Mouse (Mus musculus): ENCODE results near the gene Plcd4. TPM values are rescaled to one million over a fixed set of nuclear protein-coding genes. Genes with fewer than 3 reads are reported as not detected.
"Not testable (repeated sequence)": the region's sequence is repeated elsewhere in the genome, so short reads cannot be mapped to it uniquely, and the experiment has no call there.

The Plcd4 gene
- 0.42 and 0.48 TPM in 2 replicates for polyA plus RNA-seq (2016; fragmentation: Nextera tagmentation; extraction: Ambion mirVana)

GRCm38 (mm10) chr1:74542451-74542961 is at the start of gene Plcd4:
Gene Plcd4 (plus strand): TSS chr1:74542888.
- no peak for DNase-seq (ENCODE audit: low spot score)
- no peak within 1 kb of the TSS for H3K4me3 ChIP-seq
- H3K36me3 ChIP-seq: no peaks in the 10 kb centered on the region
- 0 out of 2 replicates have a peak, but pooled peaks cover 3% of the 10 kb centered on the region for H3K27me3 ChIP-seq (ENCODE audit: insufficient read depth, poor library complexity, severe bottlenecking)
- no peak within 1 kb of the TSS for H3K27ac ChIP-seq
- 6% methylated on average over 6 of the region's 6 CpGs for WGBS
- no peaks in the 10 kb centered on the region for H3K9me3 ChIP-seq
- peaks cover 8% of the 10 kb centered on the region; the same call in 1 of the 2 replicates for H3K4me1 ChIP-seq

GRCm38 (mm10) chr1:74501106-74501505 is 41.6 kb upstream of the Plcd4 start:
- Histone ChIP-seq H3K27ac (no peak overlapping the region), H3K27me3 (ENCODE audit: insufficient read depth, poor library complexity, severe bottlenecking) (no peaks in the 10 kb centered on the region), H3K36me3 (peaks cover 10% of the 10 kb centered on the region; the same call in 1 of the 2 replicates), H3K4me1 (0 out of 2 replicates have a peak, but pooled peaks cover 5% of the 10 kb centered on the region), H3K9me3 (no peaks in the 10 kb centered on the region), H3K4me3 (no peak overlapping the region)
- WGBS: 61% methylated on average over 1 of the region's 1 CpGs
- no peak for DNase-seq (ENCODE audit: low spot score)

GRCm38 (mm10) chr1:74505393-74505720 is 37.3 kb upstream of the Plcd4 start:
- peak overlapping the region; percentile 98 for H3K27ac ChIP-seq
- peaks cover 22% of the 10 kb centered on the region for H3K4me1 ChIP-seq
- H3K27me3 ChIP-seq (ENCODE audit: insufficient read depth, poor library complexity, severe bottlenecking): no peaks in the 10 kb centered on the region
- DNase-seq (ENCODE audit: low spot score): no peak
- H3K4me3 ChIP-seq: peak overlapping the region; percentile 96
- H3K36me3 ChIP-seq: peaks cover 7% of the 10 kb centered on the region; the same call in 1 of the 2 replicates
- WGBS: 2% methylated on average over 22 of the region's 22 CpGs
- H3K9me3 ChIP-seq: no peaks in the 10 kb centered on the region

GRCm38 (mm10) chr1:74505721-74506464 is 36.8 kb upstream of the Plcd4 start, which contains the start of gene Cnot9:
Gene Cnot9 (plus strand): TSS chr1:74506058.
- Histone ChIP-seq H3K27me3 (ENCODE audit: insufficient read depth, poor library complexity, severe bottlenecking) (no peaks in the 10 kb centered on the region), H3K36me3 (peaks cover 7% of the 10 kb centered on the region; the same call in 1 of the 2 replicates), H3K27ac (peak within 1 kb of the TSS; percentile 98), H3K4me3 (peak within 1 kb of the TSS; percentile 96), H3K9me3 (no peaks in the 10 kb centered on the region), H3K4me1 (peaks cover 22% of the 10 kb centered on the region)
- under 1% methylated on average over 64 of the region's 64 CpGs for WGBS
- DNase-seq (ENCODE audit: low spot score): peak; percentile 100

GRCm38 (mm10) chr1:74506471-74506881 is 36.2 kb upstream of the Plcd4 start:
- peak overlapping the region; percentile 98 for H3K27ac ChIP-seq
- under 1% methylated on average over 34 of the region's 34 CpGs for WGBS
- no peak for DNase-seq (ENCODE audit: low spot score)
- H3K4me1 ChIP-seq: peaks cover 22% of the 10 kb centered on the region
- H3K27me3 ChIP-seq (ENCODE audit: insufficient read depth, poor library complexity, severe bottlenecking): no peaks in the 10 kb centered on the region
- peaks cover 12% of the 10 kb centered on the region; the same call in 1 of the 2 replicates for H3K36me3 ChIP-seq
- H3K9me3 ChIP-seq: no peaks in the 10 kb centered on the region
- H3K4me3 ChIP-seq: peak overlapping the region; percentile 96

- WGBS: 88% methylated on average over 2 of the region's 2 CpGs
- Histone ChIP-seq H3K9me3 (no peaks in the 10 kb centered on the region), H3K27ac (no peak overlapping the region; the same call in 1 of the 2 replicates), H3K4me1 (peaks cover 22% of the 10 kb centered on the region), H3K36me3 (peaks cover 15% of the 10 kb centered on the region), H3K4me3 (0 out of 2 replicates have a peak overlapping the region, but pooled peaks have one; percentile 96), H3K27me3 (ENCODE audit: insufficient read depth, poor library complexity, severe bottlenecking) (no peaks in the 10 kb centered on the region)
- DNase-seq (ENCODE audit: low spot score): no peak
Observed at GRCm38 (mm10) chr1:74507780-74508179, 34.9 kb upstream of the Plcd4 start.

GRCm38 (mm10) chr1:74511306-74511705 is 31.4 kb upstream of the Plcd4 start:
- Histone ChIP-seq H3K9me3 (no peaks in the 10 kb centered on the region), H3K27ac (no peak overlapping the region), H3K36me3 (peaks cover 34% of the 10 kb centered on the region), H3K4me3 (no peak overlapping the region), H3K4me1 (peaks cover 17% of the 10 kb centered on the region), H3K27me3 (ENCODE audit: insufficient read depth, poor library complexity, severe bottlenecking) (no peaks in the 10 kb centered on the region)
- DNase-seq (ENCODE audit: low spot score): no peak
- WGBS: 97% methylated on average over 5 of the region's 5 CpGs

GRCm38 (mm10) chr1:74512999-74513398 is 29.7 kb upstream of the Plcd4 start:
- H3K9me3 ChIP-seq; DNase-seq (ENCODE audit: low spot score); H3K27ac ChIP-seq; H3K4me3 ChIP-seq; H3K27me3 ChIP-seq (ENCODE audit: insufficient read depth, poor library complexity, severe bottlenecking); H3K4me1 ChIP-seq: not testable (repeated sequence)
- peaks cover 37% of the 10 kb centered on the region for H3K36me3 ChIP-seq
- 97% methylated on average over 1 of the region's 1 CpGs for WGBS

- peaks cover 75% of the 10 kb centered on the region for H3K36me3 ChIP-seq
- H3K9me3 ChIP-seq: no peaks in the 10 kb centered on the region
- H3K4me1 ChIP-seq: no peaks in the 10 kb centered on the region
- H3K27ac ChIP-seq: no peak overlapping the region
- no peak overlapping the region for H3K4me3 ChIP-seq
- H3K27me3 ChIP-seq (ENCODE audit: insufficient read depth, poor library complexity, severe bottlenecking): no peaks in the 10 kb centered on the region
- no peak for DNase-seq (ENCODE audit: low spot score)
Observed at GRCm38 (mm10) chr1:74519875-74520274, 22.8 kb upstream of the Plcd4 start.

GRCm38 (mm10) chr1:74524746-74525145 is 17.9 kb upstream of the Plcd4 start:
- no peaks in the 10 kb centered on the region for H3K4me1 ChIP-seq
- H3K9me3 ChIP-seq: no peaks in the 10 kb centered on the region
- peaks cover 98% of the 10 kb centered on the region for H3K36me3 ChIP-seq
- 87% methylated on average over 4 of the region's 4 CpGs for WGBS
- DNase-seq (ENCODE audit: low spot score): no peak
- no peak overlapping the region for H3K4me3 ChIP-seq
- H3K27ac ChIP-seq: no peak overlapping the region
- H3K27me3 ChIP-seq (ENCODE audit: insufficient read depth, poor library complexity, severe bottlenecking): no peaks in the 10 kb centered on the region

- no peak overlapping the region for H3K4me3 ChIP-seq
- peaks cover 94% of the 10 kb centered on the region for H3K36me3 ChIP-seq
- H3K9me3 ChIP-seq: no peaks in the 10 kb centered on the region
- H3K4me1 ChIP-seq: no peaks in the 10 kb centered on the region
- WGBS: 92% methylated on average over 7 of the region's 7 CpGs
- no peak overlapping the region for H3K27ac ChIP-seq
- DNase-seq (ENCODE audit: low spot score): no peak
- H3K27me3 ChIP-seq (ENCODE audit: insufficient read depth, poor library complexity, severe bottlenecking): no peaks in the 10 kb centered on the region
Observed at GRCm38 (mm10) chr1:74528589-74528988, 14.1 kb upstream of the Plcd4 start.

- Histone ChIP-seq H3K4me1 (peaks cover 8% of the 10 kb centered on the region; the same call in 1 of the 2 replicates), H3K27ac (no peak overlapping the region), H3K27me3 (ENCODE audit: insufficient read depth, poor library complexity, severe bottlenecking) (0 out of 2 replicates have a peak, but pooled peaks cover 3% of the 10 kb centered on the region), H3K4me3 (no peak overlapping the region), H3K36me3 (no peaks in the 10 kb centered on the region), H3K9me3 (no peaks in the 10 kb centered on the region)
- no peak for DNase-seq (ENCODE audit: low spot score)
Observed at GRCm38 (mm10) chr1:74538650-74539049, 4.0 kb upstream of the Plcd4 start.

GRCm38 (mm10) chr1:74544184-74544583 is 1.5 kb downstream of the Plcd4 start, which contains the start of gene Usp37:
Gene Usp37 (minus strand): TSS chr1:74544284.
- peaks cover 8% of the 10 kb centered on the region; the same call in 1 of the 2 replicates for H3K4me1 ChIP-seq
- no peak within 1 kb of the TSS for H3K4me3 ChIP-seq
- H3K9me3 ChIP-seq: no peaks in the 10 kb centered on the region
- H3K27me3 ChIP-seq (ENCODE audit: insufficient read depth, poor library complexity, severe bottlenecking): 0 out of 2 replicates have a peak, but pooled peaks cover 3% of the 10 kb centered on the region
- 84% methylated on average over 4 of the region's 4 CpGs for WGBS
- no peaks in the 10 kb centered on the region for H3K36me3 ChIP-seq
- no peak within 1 kb of the TSS for H3K27ac ChIP-seq
- DNase-seq (ENCODE audit: low spot score): no peak
